Mouse (Mus musculus): ENCODE results near the gene Lrrfip1. TPM values are rescaled to one million over a fixed set of nuclear protein-coding genes. Genes with fewer than 3 reads are reported as not detected.

The Lrrfip1 gene
- total RNA-seq, 1 experiment: 31.5 TPM

DNA sequence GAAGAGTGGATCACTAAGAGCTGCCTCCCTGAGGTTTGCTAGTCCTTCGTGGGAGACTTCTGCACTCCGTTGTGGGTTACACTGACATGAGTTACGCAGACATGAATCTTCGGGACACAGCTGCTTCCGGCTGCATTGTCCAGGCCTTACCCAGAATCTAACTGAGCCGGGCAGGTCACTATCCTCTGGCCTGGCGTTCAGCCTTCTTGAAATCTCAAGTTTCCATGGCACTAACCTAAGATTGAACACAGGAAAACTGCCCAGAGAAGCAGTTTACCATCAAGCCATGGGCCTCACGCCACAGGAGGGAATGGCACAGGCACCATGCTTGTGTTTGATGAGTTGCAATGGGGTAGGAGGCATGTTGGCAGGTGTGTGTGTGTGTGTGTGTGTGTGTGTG is 85.8 kb downstream of the Lrrfip1 start:
- H3K36me3 ChIP-seq (ENCODE audit: control insufficient read depth, insufficient read depth, low read length, poor library complexity, severe bottlenecking): peaks cover 6% of the 10 kb centered on the region; the same call in 1 of the 2 replicates
- DNase-seq (ENCODE audit: low read depth, low spot score): no peak
- TF ChIP-seq CHD2 (IDR thresholded peaks at IDR 0.05; ENCODE audit: low read depth, low read length) (no peak), HCFC1 (IDR thresholded peaks at IDR 0.05; ENCODE audit: borderline replicate concordance, insufficient read depth, low read length) (no peak), ZNF384 (IDR thresholded peaks at IDR 0.05; ENCODE audit: low read depth, low read length) (no peak), MAFK (IDR thresholded peaks at IDR 0.05; ENCODE audit: insufficient read depth, low read depth, low read length) (no peak), ZC3H11A (IDR thresholded peaks at IDR 0.05; ENCODE audit: borderline replicate concordance, low read depth, low read length) (no peak)
- in situ Hi-C loops (cut with MboI; ENCODE audit: low sequenced_read_pairs in 2 of 2, unreplicated experiment in 2 of 2): no loop called here
- peaks cover 0 to 7% of the 10 kb centered on the region in 2 experiments; a peak in 1 of 4 replicates for H3K4me1 ChIP-seq (ENCODE audit: control insufficient read depth in 2 of 2, insufficient read depth in 2 of 2, low read length in 2 of 2, poor library complexity in 1 of 2)
- H3K9me3 ChIP-seq (ENCODE audit: control insufficient read depth, insufficient read depth, low read depth, low read length): no peaks in the 10 kb centered on the region
- H3K4me3 ChIP-seq (ENCODE audit: insufficient read depth in 1 of 2, low read depth in 1 of 2, low read length in 2 of 2, poor library complexity in 1 of 2, severe bottlenecking in 1 of 2): no peak overlapping the region
- H3K9ac ChIP-seq (ENCODE audit: insufficient read depth, low read depth, low read length, poor library complexity, severe bottlenecking): no peak overlapping the region
- no peak overlapping the region for H3K27ac ChIP-seq (ENCODE audit: insufficient read depth, low read depth, low read length, poor library complexity, severe bottlenecking)

DNA sequence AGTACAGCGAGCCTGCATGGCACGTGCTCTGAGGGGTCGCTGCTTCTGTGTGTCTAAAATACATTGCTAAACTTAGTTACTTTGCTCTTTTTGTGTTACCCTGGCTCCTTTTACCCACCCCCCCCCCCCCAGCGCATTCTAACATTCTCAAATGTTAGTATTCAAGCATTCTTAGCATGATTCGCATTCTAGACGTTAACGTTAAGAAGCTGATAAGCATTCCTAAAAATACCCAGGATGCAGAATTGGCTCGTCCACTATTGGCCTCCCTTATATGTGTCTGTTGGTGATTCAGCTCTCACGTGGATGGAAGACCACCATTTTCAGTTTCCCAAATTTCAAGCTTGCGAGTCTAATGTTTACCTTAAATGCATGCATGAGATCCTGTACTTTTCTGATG is 86.5 kb downstream of the Lrrfip1 start:
- peaks cover 0 to 7% of the 10 kb centered on the region in 2 experiments; a peak in 1 of 4 replicates for H3K4me1 ChIP-seq (ENCODE audit: control insufficient read depth in 2 of 2, insufficient read depth in 2 of 2, low read length in 2 of 2, poor library complexity in 1 of 2)
- peaks cover 6% of the 10 kb centered on the region; the same call in 1 of the 2 replicates for H3K36me3 ChIP-seq (ENCODE audit: control insufficient read depth, insufficient read depth, low read length, poor library complexity, severe bottlenecking)
- H3K9ac ChIP-seq (ENCODE audit: insufficient read depth, low read depth, low read length, poor library complexity, severe bottlenecking): no peak overlapping the region
- H3K4me3 ChIP-seq (ENCODE audit: insufficient read depth in 1 of 2, low read depth in 1 of 2, low read length in 2 of 2, poor library complexity in 1 of 2, severe bottlenecking in 1 of 2): no peak overlapping the region
- DNase-seq (ENCODE audit: low read depth, low spot score): no peak
- H3K27ac ChIP-seq (ENCODE audit: insufficient read depth, low read depth, low read length, poor library complexity, severe bottlenecking): no peak overlapping the region
- no peaks in the 10 kb centered on the region for H3K9me3 ChIP-seq (ENCODE audit: control insufficient read depth, insufficient read depth, low read depth, low read length)
- TF ChIP-seq MAFK (IDR thresholded peaks at IDR 0.05; ENCODE audit: insufficient read depth, low read depth, low read length) (no peak), ZC3H11A (IDR thresholded peaks at IDR 0.05; ENCODE audit: borderline replicate concordance, low read depth, low read length) (no peak), CHD2 (IDR thresholded peaks at IDR 0.05; ENCODE audit: low read depth, low read length) (no peak), ZNF384 (IDR thresholded peaks at IDR 0.05; ENCODE audit: low read depth, low read length) (no peak), HCFC1 (IDR thresholded peaks at IDR 0.05; ENCODE audit: borderline replicate concordance, insufficient read depth, low read length) (no peak)
- in situ Hi-C loops (cut with MboI; ENCODE audit: low sequenced_read_pairs in 2 of 2, unreplicated experiment in 2 of 2): no loop called here

DNA sequence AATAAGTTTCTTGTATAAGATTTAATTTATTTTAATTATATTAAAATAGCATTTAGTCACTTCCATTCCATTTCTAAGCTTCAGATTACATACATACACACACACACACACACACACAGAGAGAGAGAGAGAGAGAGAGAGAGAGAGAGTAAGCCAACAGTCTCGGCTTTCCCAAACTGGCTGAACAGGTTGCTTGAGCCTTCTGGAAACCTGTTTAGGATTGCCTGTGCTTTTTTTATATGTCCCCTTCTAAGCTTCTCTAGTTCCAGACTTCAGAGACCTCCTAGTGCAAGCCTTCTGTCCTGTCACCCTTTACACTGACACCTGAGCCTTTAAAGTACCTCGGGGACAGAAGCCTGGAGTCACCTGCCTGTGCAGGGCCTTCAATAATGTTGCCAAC is 87.1 kb downstream of the Lrrfip1 start:
- DNase-seq (ENCODE audit: low read depth, low spot score): no peak
- Histone ChIP-seq H3K4me1 (ENCODE audit: control insufficient read depth in 2 of 2, insufficient read depth in 2 of 2, low read length in 2 of 2, poor library complexity in 1 of 2) (peaks cover 0 to 7% of the 10 kb centered on the region in 2 experiments; a peak in 1 of 4 replicates), H3K27ac (ENCODE audit: insufficient read depth, low read depth, low read length, poor library complexity, severe bottlenecking) (no peak overlapping the region), H3K9me3 (ENCODE audit: control insufficient read depth, insufficient read depth, low read depth, low read length) (no peaks in the 10 kb centered on the region), H3K4me3 (ENCODE audit: insufficient read depth in 1 of 2, low read depth in 1 of 2, low read length in 2 of 2, poor library complexity in 1 of 2, severe bottlenecking in 1 of 2) (no peak overlapping the region), H3K36me3 (ENCODE audit: control insufficient read depth, insufficient read depth, low read length, poor library complexity, severe bottlenecking) (peaks cover 6% of the 10 kb centered on the region; the same call in 1 of the 2 replicates), H3K9ac (ENCODE audit: insufficient read depth, low read depth, low read length, poor library complexity, severe bottlenecking) (no peak overlapping the region)
- in situ Hi-C loops (cut with MboI; ENCODE audit: low sequenced_read_pairs in 2 of 2, unreplicated experiment in 2 of 2): no loop called here
- TF ChIP-seq HCFC1 (IDR thresholded peaks at IDR 0.05; ENCODE audit: borderline replicate concordance, insufficient read depth, low read length): no peak
- TF ChIP-seq MAFK (IDR thresholded peaks at IDR 0.05; ENCODE audit: insufficient read depth, low read depth, low read length): no peak

DNA sequence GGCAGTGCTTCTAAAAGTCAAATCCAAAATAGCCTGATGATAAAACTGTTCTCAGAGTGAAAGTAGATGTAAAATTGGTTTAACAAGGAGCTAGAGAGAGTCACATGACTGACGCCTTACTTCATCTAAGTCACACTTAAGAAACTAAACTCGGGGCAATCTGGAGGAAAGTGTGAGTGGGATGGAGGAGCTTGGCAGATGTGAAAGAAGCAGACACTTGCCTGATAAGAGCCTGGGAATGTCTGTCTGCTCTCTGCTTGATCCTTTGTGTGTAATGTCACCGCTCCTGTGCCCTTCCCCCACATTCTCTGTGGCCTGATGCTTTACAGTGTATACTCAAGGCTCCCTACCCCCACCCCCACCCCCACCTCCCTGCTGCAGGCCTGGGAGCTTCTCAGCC is 87.8 kb downstream of the Lrrfip1 start:
- H3K36me3 ChIP-seq (ENCODE audit: control insufficient read depth, insufficient read depth, low read length, poor library complexity, severe bottlenecking): peaks cover 6% of the 10 kb centered on the region; the same call in 1 of the 2 replicates
- peaks cover 0 to 7% of the 10 kb centered on the region in 2 experiments; a peak in 1 of 4 replicates for H3K4me1 ChIP-seq (ENCODE audit: control insufficient read depth in 2 of 2, insufficient read depth in 2 of 2, low read length in 2 of 2, poor library complexity in 1 of 2)
- no peak overlapping the region for H3K4me3 ChIP-seq (ENCODE audit: insufficient read depth in 1 of 2, low read depth in 1 of 2, low read length in 2 of 2, poor library complexity in 1 of 2, severe bottlenecking in 1 of 2)
- TF ChIP-seq ZNF384 (IDR thresholded peaks at IDR 0.05; ENCODE audit: low read depth, low read length) (no peak), MAFK (IDR thresholded peaks at IDR 0.05; ENCODE audit: insufficient read depth, low read depth, low read length) (no peak), HCFC1 (IDR thresholded peaks at IDR 0.05; ENCODE audit: borderline replicate concordance, insufficient read depth, low read length) (no peak), ZC3H11A (IDR thresholded peaks at IDR 0.05; ENCODE audit: borderline replicate concordance, low read depth, low read length) (no peak), CHD2 (IDR thresholded peaks at IDR 0.05; ENCODE audit: low read depth, low read length) (no peak)
- DNase-seq (ENCODE audit: low read depth, low spot score): no peak
- in situ Hi-C loops (cut with MboI; ENCODE audit: low sequenced_read_pairs in 2 of 2, unreplicated experiment in 2 of 2): no loop called here
- no peaks in the 10 kb centered on the region for H3K9me3 ChIP-seq (ENCODE audit: control insufficient read depth, insufficient read depth, low read depth, low read length)
- no peak overlapping the region for H3K27ac ChIP-seq (ENCODE audit: insufficient read depth, low read depth, low read length, poor library complexity, severe bottlenecking)
- no peak overlapping the region for H3K9ac ChIP-seq (ENCODE audit: insufficient read depth, low read depth, low read length, poor library complexity, severe bottlenecking)

DNA sequence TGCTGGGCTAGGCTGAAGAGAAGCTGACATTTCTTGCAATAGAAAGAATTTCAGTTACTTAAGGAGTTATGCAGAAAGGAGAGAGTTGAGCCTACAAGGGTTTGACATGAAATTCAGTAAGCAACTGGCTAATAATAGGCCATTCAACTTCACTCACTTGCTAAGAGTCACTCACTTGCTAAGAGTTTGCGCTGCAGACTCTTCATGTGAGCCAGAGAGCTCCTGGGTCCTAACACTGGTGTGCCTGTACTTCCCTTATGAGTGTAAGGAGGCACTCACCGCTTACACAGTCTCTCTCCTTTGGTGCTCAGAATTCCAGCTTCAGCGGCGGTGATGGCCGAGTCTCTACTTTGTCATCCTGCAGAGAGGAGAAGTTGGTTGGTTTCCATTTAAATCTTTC is 88.2 kb downstream of the Lrrfip1 start:
- Histone ChIP-seq H3K36me3 (ENCODE audit: control insufficient read depth, insufficient read depth, low read length, poor library complexity, severe bottlenecking) (peaks cover 6% of the 10 kb centered on the region; the same call in 1 of the 2 replicates), H3K9me3 (ENCODE audit: control insufficient read depth, insufficient read depth, low read depth, low read length) (no peaks in the 10 kb centered on the region), H3K4me3 (ENCODE audit: insufficient read depth in 1 of 2, low read depth in 1 of 2, low read length in 2 of 2, poor library complexity in 1 of 2, severe bottlenecking in 1 of 2) (no peak overlapping the region), H3K4me1 (ENCODE audit: control insufficient read depth in 2 of 2, insufficient read depth in 2 of 2, low read length in 2 of 2, poor library complexity in 1 of 2) (peaks cover 0 to 7% of the 10 kb centered on the region in 2 experiments; a peak in 1 of 4 replicates), H3K27ac (ENCODE audit: insufficient read depth, low read depth, low read length, poor library complexity, severe bottlenecking) (no peak overlapping the region), H3K9ac (ENCODE audit: insufficient read depth, low read depth, low read length, poor library complexity, severe bottlenecking) (no peak overlapping the region)
- in situ Hi-C loops (cut with MboI; ENCODE audit: low sequenced_read_pairs in 2 of 2, unreplicated experiment in 2 of 2): no loop called here
- no peak for TF ChIP-seq ZNF384 (IDR thresholded peaks at IDR 0.05; ENCODE audit: low read depth, low read length)
- no peak for TF ChIP-seq MAFK (IDR thresholded peaks at IDR 0.05; ENCODE audit: insufficient read depth, low read depth, low read length)
- no peak for TF ChIP-seq CHD2 (IDR thresholded peaks at IDR 0.05; ENCODE audit: low read depth, low read length)
- TF ChIP-seq HCFC1 (IDR thresholded peaks at IDR 0.05; ENCODE audit: borderline replicate concordance, insufficient read depth, low read length): no peak
- no peak for TF ChIP-seq ZC3H11A (IDR thresholded peaks at IDR 0.05; ENCODE audit: borderline replicate concordance, low read depth, low read length)
- DNase-seq (ENCODE audit: low read depth, low spot score): no peak

All from ES-E14 (cell line).